Mouse (Mus musculus) heart, postnatal 0 days (tissue): Measurements from ENCODE around the gene Gm45837. TPM values are rescaled to one million over a fixed set of nuclear protein-coding genes. Genes with fewer than 3 reads are reported as not detected.

Experiments
- ATAC-seq: fragments of 200-750 bp; cut with Nextera tagmentation; 2 replicates; pipeline ENCODE4 v1.8.0; 2017; ENCODE audit warnings: low read depth, moderate number of reproducible peaks, moderate library complexity; ENCODE audit not compliant: insufficient read depth
- DNase-seq: peaks from one replicate; pipeline ENCODE4 v3.0.0-alpha.2; 2016; ENCODE audit warnings: low spot score
- H3K27ac ChIP-seq: fragments of 300-500 bp; sonication (generic); 2 replicates; pipeline ENCODE4 v1.5.1; 2014; ENCODE audit warnings: low read depth, mild to moderate bottlenecking
- H3K27me3 ChIP-seq: fragments of 300-500 bp; sonication (generic); 2 replicates; pipeline ENCODE4 v1.6.1; 2014; ENCODE audit warnings: low read length, mixed read lengths; ENCODE audit not compliant: control insufficient read depth, insufficient read depth
- H3K36me3 ChIP-seq: fragments of 300-500 bp; sonication (generic); replicated peaks from 2 replicates; pipeline ENCODE4 v1.6.1; 2014; ENCODE audit warnings: low read length, mixed read lengths; ENCODE audit not compliant: control insufficient read depth, insufficient read depth
- H3K4me1 ChIP-seq: fragments of 300-500 bp; sonication (generic); 2 replicates; pipeline ENCODE4 v1.6.1; 2014; ENCODE audit warnings: antibody characterized with exemption; ENCODE audit not compliant: control insufficient read depth, insufficient read depth
- H3K4me2 ChIP-seq: fragments of 300-500 bp; sonication (generic); 2 replicates; pipeline ENCODE4 v1.6.1; 2014; ENCODE audit warnings: low read depth, mild to moderate bottlenecking, low read length, moderate library complexity
- H3K4me3 ChIP-seq: fragments of 300-500 bp; sonication (generic); 2 replicates; pipeline ENCODE4 v1.5.1; 2014; ENCODE audit warnings: low read depth, low read length
- H3K9ac ChIP-seq: fragments of 300-500 bp; sonication (generic); replicated peaks from 2 replicates; pipeline ENCODE4 v1.6.1; 2014; ENCODE audit warnings: low read depth, low read length, mixed read lengths
- H3K9me3 ChIP-seq: fragments of 300-500 bp; sonication (generic); replicated peaks from 2 replicates; pipeline ENCODE4 v1.6.1; 2016; ENCODE audit warnings: low read length; ENCODE audit not compliant: control insufficient read depth
- CTCF ChIP-seq: IDR thresholded peaks from 2 replicates; pipeline ENCODE4 v1.5.1; 2016; ENCODE audit warnings: antibody characterized with exemption, control low read depth, low read depth
- EP300 ChIP-seq: IDR thresholded peaks from 2 replicates; pipeline ENCODE4 v1.6.1; 2016; ENCODE audit warnings: antibody characterized with exemption, low read depth
- WGBS: fragments of 180-500 bp; shearing (Covaris S2); extraction: QIAGEN DNeasy Blood & Tissue Kit; methylation state at CpG from one replicate; pipeline ENCODE4 v1.1.7; 2014; 5-methylcytosine and 5-hydroxymethylcytosine counted together
- polyA plus RNA-seq: library from polyadenylated mRNA; unstranded; fragments of >200 nt; fragmentation: Nextera tagmentation; extraction: Ambion mirVana; gene quantifications from 2 replicates; pipeline ENCODE4 v1.2.1, GENCODE M21; 2015
- total RNA-seq: library from RNA; depleted of rRNA; stranded (reverse); fragments of >200 nt; gene quantifications from 2 replicates; pipeline ENCODE4 v1.2.3, GENCODE M21; 2014; ENCODE audit warnings: low replicate concordance

The Gm45837 gene
- total and polyA plus RNA-seq, 2 experiments from 2014 or later: 2.4 to 33.8 TPM

DNA sequence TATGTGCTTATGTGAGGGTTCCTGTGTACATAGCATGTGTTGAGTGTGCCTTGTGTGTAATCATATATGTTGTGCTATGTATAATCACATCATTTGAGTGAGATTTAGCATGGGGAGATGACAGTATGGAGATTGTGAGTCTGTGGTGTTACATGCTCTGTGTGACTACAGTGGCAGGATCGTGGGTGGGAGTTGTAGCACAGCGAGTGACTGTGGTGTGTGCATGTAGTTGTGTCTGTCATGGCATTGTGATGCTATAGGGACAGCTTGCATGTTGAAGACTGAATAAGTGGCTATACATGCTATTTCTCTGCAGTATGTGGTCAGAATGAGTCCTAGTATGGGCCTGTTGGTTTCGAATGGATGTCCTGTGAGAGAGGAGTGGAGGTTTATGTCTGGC, 42.0 kb downstream of the Gm45837 start:
- peaks cover 16% of the 10 kb centered on the region for H3K27me3 ChIP-seq
- H3K4me2 ChIP-seq: peak overlapping the region; percentile 95
- H3K36me3 ChIP-seq: no peaks in the 10 kb centered on the region
- H3K9ac ChIP-seq: no peak overlapping the region
- TF ChIP-seq EP300 (no peak), CTCF (no peak)
- ATAC-seq: no peak
- no peak for DNase-seq
- peak overlapping the region; percentile 57; the same call in 1 of the 2 replicates for H3K27ac ChIP-seq
- 60% methylated on average over 3 of the region's 3 CpGs for WGBS
- peak overlapping the region; percentile 58 for H3K4me3 ChIP-seq
- no peaks in the 10 kb centered on the region for H3K9me3 ChIP-seq
- H3K4me1 ChIP-seq: peaks cover 13% of the 10 kb centered on the region

- 82% methylated on average over 3 of the region's 3 CpGs for WGBS
- ATAC-seq (no peak), DNase-seq (no peak)
- Histone ChIP-seq H3K27me3 (peaks cover 16% of the 10 kb centered on the region), H3K9ac (no peak overlapping the region), H3K36me3 (no peaks in the 10 kb centered on the region), H3K4me2 (peak overlapping the region; percentile 95), H3K9me3 (no peaks in the 10 kb centered on the region), H3K27ac (peak overlapping the region; percentile 57), H3K4me1 (peaks cover 16% of the 10 kb centered on the region), H3K4me3 (peak overlapping the region; percentile 58)
- TF ChIP-seq EP300 (no peak), CTCF (no peak)
These were observed 42.6 kb downstream of the Gm45837 start for GRCm38 (mm10) chr7:101453296-101453695.

- Histone ChIP-seq H3K27me3 (peaks cover 16% of the 10 kb centered on the region), H3K4me3 (0 out of 2 replicates have a peak overlapping the region, but pooled peaks have one; percentile 58), H3K9ac (no peak overlapping the region), H3K36me3 (no peaks in the 10 kb centered on the region), H3K4me1 (peaks cover 21% of the 10 kb centered on the region), H3K9me3 (no peaks in the 10 kb centered on the region), H3K4me2 (peak overlapping the region; percentile 95), H3K27ac (peak overlapping the region; percentile 57)
- TF ChIP-seq EP300 (peak; percentile 62; the same call in 1 of the 2 replicates), CTCF (no peak)
- DNase-seq (no peak), ATAC-seq (no peak)
- 37% methylated on average over 8 of the region's 8 CpGs for WGBS
These were observed 43.0 kb downstream of the Gm45837 start for GRCm38 (mm10) chr7:101453725-101454124.

DNA sequence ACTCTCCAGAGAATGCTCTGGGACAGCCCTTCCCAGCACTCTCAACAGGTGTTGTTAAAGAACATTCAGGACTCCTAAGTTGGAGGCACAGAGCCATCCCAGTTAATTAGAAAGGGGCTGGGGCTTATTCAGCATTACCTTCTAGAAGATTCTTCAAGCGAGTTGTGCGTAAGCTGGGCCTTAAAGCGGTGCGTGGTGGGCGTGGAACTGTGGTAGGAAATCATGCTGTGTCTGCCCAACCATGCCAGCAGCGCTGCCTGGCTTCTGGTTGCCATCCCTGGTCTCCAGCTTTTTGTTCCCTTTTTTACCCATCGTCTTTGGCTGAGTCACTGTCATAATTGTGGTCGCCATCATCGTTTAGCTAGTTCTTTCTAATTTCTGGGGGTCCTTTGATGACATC, 43.8 kb downstream of the Gm45837 start:
- H3K4me3 ChIP-seq: no peak overlapping the region
- TF ChIP-seq EP300 (no peak), CTCF (no peak)
- H3K27me3 ChIP-seq: peaks cover 16% of the 10 kb centered on the region
- H3K4me1 ChIP-seq: peaks cover 28% of the 10 kb centered on the region
- 82% methylated on average over 9 of the region's 9 CpGs for WGBS
- no peaks in the 10 kb centered on the region for H3K9me3 ChIP-seq
- ATAC-seq (no peak), DNase-seq (no peak)
- no peaks in the 10 kb centered on the region for H3K36me3 ChIP-seq
- 0 out of 2 replicates have a peak overlapping the region, but pooled peaks have one; percentile 21 for H3K4me2 ChIP-seq
- H3K9ac ChIP-seq: no peak overlapping the region
- H3K27ac ChIP-seq: peak overlapping the region; percentile 57; the same call in 1 of the 2 replicates

DNA sequence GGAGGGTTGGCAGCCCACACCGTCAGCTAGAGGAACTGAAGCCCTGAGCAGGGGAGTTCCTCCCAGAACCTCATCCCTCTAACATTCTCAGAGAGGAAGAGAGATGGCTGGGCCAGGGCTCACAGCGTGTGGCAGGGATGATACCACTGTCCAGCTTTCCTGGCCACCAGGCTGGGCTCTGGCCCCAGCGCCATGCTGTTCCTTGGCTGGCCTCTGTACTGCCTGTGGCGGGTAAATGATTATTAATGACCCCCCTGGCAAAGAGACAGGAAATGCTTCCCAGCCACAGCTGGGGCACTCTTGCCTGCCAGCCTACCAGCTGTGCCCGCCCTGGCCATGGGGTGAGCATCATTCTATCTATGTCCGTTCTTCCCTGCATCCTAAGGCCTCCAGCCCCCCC, 44.5 kb downstream of the Gm45837 start:
- 66% methylated on average over 6 of the region's 6 CpGs for WGBS
- TF ChIP-seq CTCF (no peak), EP300 (no peak)
- Histone ChIP-seq H3K9me3 (no peaks in the 10 kb centered on the region), H3K27me3 (peaks cover 16% of the 10 kb centered on the region), H3K27ac (no peak overlapping the region), H3K4me2 (no peak overlapping the region), H3K4me1 (peaks cover 35% of the 10 kb centered on the region), H3K36me3 (no peaks in the 10 kb centered on the region), H3K9ac (no peak overlapping the region), H3K4me3 (no peak overlapping the region)
- ATAC-seq (no peak), DNase-seq (no peak)

GRCm38 (mm10) chr7:101456318-101456717, 45.6 kb downstream of the Gm45837 start:
- WGBS: 67% methylated on average over 4 of the region's 4 CpGs
- DNase-seq (no peak), ATAC-seq (no peak)
- Histone ChIP-seq H3K9ac (no peak overlapping the region), H3K4me3 (no peak overlapping the region), H3K4me2 (0 out of 2 replicates have a peak overlapping the region, but pooled peaks have one; percentile 17), H3K27me3 (peaks cover 15% of the 10 kb centered on the region), H3K27ac (peak overlapping the region; percentile 25; the same call in 1 of the 2 replicates), H3K36me3 (no peaks in the 10 kb centered on the region), H3K9me3 (no peaks in the 10 kb centered on the region), H3K4me1 (peaks cover 41% of the 10 kb centered on the region)
- no peak for TF ChIP-seq CTCF
- no peak for TF ChIP-seq EP300
